Comparison of ENCODE assay signal across 10 mouse cellular contexts in genomic region chr4:44905651-44906271, GRCm38 (mm10).
DNase-seq lines count a peak whose midpoint lies in the region; ATAC-seq lines count a peak whose summit lies in the region.
"Had no signal": no experiment of that assay in that cellular context is flagged by ENCODE, and none has a peak within 500 bp of the region (broad histone marks: within the 10 kb centered on the region; RNA-seq: fewer than 3 reads in every experiment).

No protein-coding gene starts in this region.

- DNase-seq in adrenal gland, adult (ENCODE audit: inconsistent age in 2 of 2, low spot score in 1 of 2) = peak; percentile 9 to 80
- no peak for DNase-seq in adrenal gland, postnatal 4 days (ENCODE audit: low spot score in 2 of 2)
- DNase-seq in cerebellum, adult 18-20 months = peak; percentile 36 to 47
- DNase-seq in hindbrain, embryonic 10.5 days (ENCODE audit: low spot score) = peak; percentile 55
- DNase-seq in neural tube, embryonic 10.5 days (ENCODE audit: extremely low spot score, low spot score) = peak; percentile 17
- no peak for DNase-seq in urinary bladder, postnatal 36 days (ENCODE audit: low spot score in 2 of 2)
- no peak for DNase-seq in testis, postnatal 14 days (ENCODE audit: low spot score)

- 10% methylated on average over 11 of the region's 11 CpGs for WGBS in hindbrain, embryonic 10.5 days

- H3K36me3 ChIP-seq in hindbrain, embryonic 10.5 days = no peaks in the 10 kb centered on the region
- H3K36me3 ChIP-seq: limb, embryonic 12.5 days; stomach, embryonic 15.5 days had no signal

- H3K27me3 ChIP-seq in hindbrain, embryonic 10.5 days (ENCODE audit: insufficient read depth, poor library complexity, severe bottlenecking) = peaks cover 10% of the 10 kb centered on the region; the same call in 1 of the 2 replicates
- H3K27me3 ChIP-seq: limb, embryonic 12.5 days; stomach, embryonic 15.5 days had no signal

- no peak for ATAC-seq in erythroblast, adult 5-6 weeks (replicated peaks; ENCODE audit: low FRiP score, poor library complexity, severe bottlenecking)

- H3K27ac ChIP-seq in hindbrain, embryonic 10.5 days = peak overlapping the region; percentile 50
- H3K27ac ChIP-seq: limb, embryonic 12.5 days; stomach, embryonic 15.5 days had no signal

- no peaks in the 10 kb centered on the region for H3K9me3 ChIP-seq in hindbrain, embryonic 10.5 days
- H3K9me3 ChIP-seq: limb, embryonic 12.5 days; stomach, embryonic 15.5 days had no signal

- H3K4me1 ChIP-seq in hindbrain, embryonic 10.5 days (replicated peaks) = peaks cover 24% of the 10 kb centered on the region
- H3K4me1 ChIP-seq: stomach, embryonic 15.5 days had no signal

- H3K4me3 ChIP-seq in hindbrain, embryonic 10.5 days = peak overlapping the region; percentile 20
- H3K4me3 ChIP-seq: limb, embryonic 12.5 days; stomach, embryonic 15.5 days had no signal

Comparison
In these comparisons a context has a peak if more than half of its experiments do, and no peak if none do; other contexts are left out.
1. DNase-seq: peak in adrenal gland, adult (2 of 2), cerebellum, adult 18-20 months (2 of 2), hindbrain, embryonic 10.5 days (single experiment) and neural tube, embryonic 10.5 days (single experiment); none in adrenal gland, postnatal 4 days (0 of 2), urinary bladder, postnatal 36 days (0 of 2) and testis, postnatal 14 days (single experiment).